Mouse (Mus musculus) monocyte, adult 5-6 weeks (primary cell): Measurements from ENCODE around the gene Galnt6. TPM values are rescaled to one million over a fixed set of nuclear protein-coding genes. Genes with fewer than 3 reads are reported as not detected.

Experiments
- total RNA-seq: library from RNA; stranded (forward); fragments of 200-1000, 200-491, 200-594 nt; gene quantifications from 3 replicates; pipeline ENCODE4 v1.2.3, GENCODE M21; 2017

Galnt6 gene
- total RNA-seq, 1 experiment from 2014 or later, result 43.8 TPM

Other genes starting within 250 kb of the Galnt6 start
- gene Csrnp2, start 233.9 kb downstream of the Galnt6 start, total RNA-seq, result 3.4 to 4.2 TPM (median 3.6 TPM) in 3 replicates
- 4.9 to 13.8 TPM (median 10.3 TPM) in 3 replicates for gene Tfcp2, start 177.4 kb downstream of the Galnt6 start, total RNA-seq
- 5.8 to 17.7 TPM (median 16.6 TPM) in 3 replicates for gene Pou6f1, start 129.4 kb downstream of the Galnt6 start, total RNA-seq
- gene Dazap2, start 114.0 kb downstream of the Galnt6 start, total RNA-seq, result 302 to 403 TPM (median 317 TPM) in 3 replicates
- 9.8 to 17.2 TPM (median 15.0 TPM) in 3 replicates for gene Smagp, start 92.4 kb downstream of the Galnt6 start, total RNA-seq
- gene Bin2, start 59.8 kb downstream of the Galnt6 start, total RNA-seq, result 579 to 859 TPM (median 610 TPM) in 3 replicates
- 0.64 to 4.9 TPM (median 2.6 TPM) in 3 replicates for gene Cela1, start 41.5 kb downstream of the Galnt6 start, total RNA-seq
- gene Slc4a8, start 32.4 kb upstream of the Galnt6 start, total RNA-seq, result 0.11 to 3.9 TPM (median 2.0 TPM) in 3 replicates
- gene Scn8a, start 140.5 kb upstream of the Galnt6 start, total RNA-seq, result not detected in 3 replicates